In the genomic region with DNA sequence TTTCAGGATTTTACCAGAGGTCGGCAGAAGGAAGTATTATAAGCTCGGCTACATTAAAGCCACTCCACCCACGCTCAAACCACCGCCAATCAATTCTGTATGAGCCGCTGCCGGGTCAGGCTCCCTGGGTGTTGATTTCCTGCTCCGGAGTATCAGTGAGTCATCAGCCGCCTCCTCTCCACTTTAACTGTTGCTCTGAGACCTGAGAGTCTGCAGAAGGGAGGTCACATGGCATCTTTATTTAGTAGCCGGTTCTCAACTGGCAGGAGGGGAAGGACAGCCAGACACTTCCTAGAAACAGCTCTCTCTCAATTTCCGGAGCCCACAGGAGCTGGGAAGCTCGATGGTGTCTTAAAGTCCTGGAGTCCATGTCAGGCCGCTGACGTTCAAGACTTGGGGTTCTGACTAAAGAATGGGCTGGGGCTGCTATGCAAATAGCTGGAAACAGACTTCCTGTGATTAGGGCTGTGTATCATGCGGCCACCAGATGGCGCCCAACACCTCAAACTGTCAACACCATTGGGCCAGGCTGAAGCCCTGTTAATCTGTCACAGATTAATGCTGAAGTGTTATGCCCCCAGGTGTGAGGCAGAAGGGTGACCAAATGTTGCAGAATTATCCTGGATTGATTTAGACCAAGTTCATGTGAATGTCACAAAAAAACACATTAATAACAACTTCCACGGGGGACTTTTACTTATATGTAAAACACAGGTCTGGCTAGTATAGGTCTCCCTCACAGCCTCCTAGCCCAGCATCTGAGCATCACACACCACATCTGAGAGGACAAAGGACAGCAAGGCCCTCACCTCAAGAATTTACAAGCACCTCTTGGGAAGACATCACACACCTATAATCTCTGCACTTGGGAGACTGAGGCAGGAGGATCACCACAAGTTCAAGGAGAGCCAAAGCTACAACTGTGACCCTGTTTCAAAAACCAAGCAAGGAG, we compare ENCODE assay signal across 7 mouse cellular contexts.
A peak's percentile ranks its signal among the peaks of the same experiment; 100 is the strongest.
DNase-seq lines count a peak whose midpoint lies in the region; ATAC-seq lines count a peak whose summit lies in the region.

No protein-coding gene starts in this region.

- 0 out of 2 replicates have a peak, but pooled peaks cover 4% of the 10 kb centered on the region for H3K27me3 ChIP-seq in embryonic facial prominence, embryonic 10.5 days (replicated peaks; ENCODE audit: low read depth, poor library complexity, severe bottlenecking)
- H3K27me3 ChIP-seq in limb, embryonic 10.5 days (ENCODE audit: low read depth, poor library complexity, severe bottlenecking), result no peaks in the 10 kb centered on the region
- H3K27me3 ChIP-seq in midbrain, embryonic 13.5 days, result no peaks in the 10 kb centered on the region

- no peaks in the 10 kb centered on the region for H3K9me3 ChIP-seq in embryonic facial prominence, embryonic 10.5 days
- no peaks in the 10 kb centered on the region for H3K9me3 ChIP-seq in limb, embryonic 10.5 days (replicated peaks)
- H3K9me3 ChIP-seq in midbrain, embryonic 13.5 days, result no peaks in the 10 kb centered on the region

- 17% methylated on average over 16 of the region's 16 CpGs for WGBS in embryonic facial prominence, embryonic 10.5 days
- 14% methylated on average over 16 of the region's 16 CpGs for WGBS in limb, embryonic 10.5 days
- WGBS in midbrain, embryonic 13.5 days, result 20% methylated on average over 16 of the region's 16 CpGs

- peak overlapping the region; percentile 42 for H3K4me3 ChIP-seq in embryonic facial prominence, embryonic 10.5 days
- peak overlapping the region; percentile 43 for H3K4me3 ChIP-seq in limb, embryonic 10.5 days
- peak overlapping the region; percentile 18 for H3K4me3 ChIP-seq in midbrain, embryonic 13.5 days (replicated peaks)

- H3K4me1 ChIP-seq in embryonic facial prominence, embryonic 10.5 days, result peaks cover 24% of the 10 kb centered on the region
- H3K4me1 ChIP-seq in limb, embryonic 10.5 days, result peaks cover 22% of the 10 kb centered on the region
- H3K4me1 ChIP-seq in midbrain, embryonic 13.5 days (replicated peaks), result peaks cover 11% of the 10 kb centered on the region

- no peaks in the 10 kb centered on the region for H3K36me3 ChIP-seq in embryonic facial prominence, embryonic 10.5 days (replicated peaks)
- no peaks in the 10 kb centered on the region for H3K36me3 ChIP-seq in limb, embryonic 10.5 days
- H3K36me3 ChIP-seq in midbrain, embryonic 13.5 days, result no peaks in the 10 kb centered on the region

- peak; percentile 88 for ATAC-seq in granulocyte monocyte progenitor cell, adult 5-6 weeks (replicated peaks; ENCODE audit: poor library complexity, severe bottlenecking)
- ATAC-seq in midbrain, embryonic 13.5 days, result peak; percentile 89

- H3K4me2 ChIP-seq in midbrain, embryonic 13.5 days (replicated peaks), result peak overlapping the region; percentile 39

- no peak overlapping the region for H3K9ac ChIP-seq in midbrain, embryonic 13.5 days (replicated peaks)

- H3K27ac ChIP-seq in embryonic facial prominence, embryonic 10.5 days (replicated peaks), result peak overlapping the region; percentile 15; the same call in 1 of the 2 replicates
- 0 out of 2 replicates have a peak overlapping the region, but pooled peaks have one; percentile 50 for H3K27ac ChIP-seq in limb, embryonic 10.5 days
- H3K27ac ChIP-seq in midbrain, embryonic 13.5 days, result peak overlapping the region; percentile 5; the same call in 1 of the 2 replicates

- peak; percentile 86 for DNase-seq in adrenal gland, postnatal 14 days
- DNase-seq in embryonic facial prominence, embryonic 10.5 days (ENCODE audit: low spot score), result peak; percentile 85
- DNase-seq in kidney, adult 11 months, result peak; percentile 81
- peak; percentile 92 for DNase-seq in limb, embryonic 10.5 days (ENCODE audit: low spot score)
- DNase-seq in spleen, adult 12 weeks (ENCODE audit: low spot score), result peak; percentile 74

Comparison
In these comparisons a context has a peak if more than half of its experiments do, and no peak if none do; other contexts are left out.
1. Peak in every context shown above with its lines: DNase-seq, ATAC-seq, H3K4me3 ChIP-seq and H3K27ac ChIP-seq.